Mouse (Mus musculus): ENCODE data around the gene Dmwd.

- TF ChIP-seq CTCF (IDR thresholded peaks at IDR 0.05; ENCODE audit: control insufficient read depth, insufficient read depth, insufficient read length) (no peak), USF1 (IDR thresholded peaks at IDR 0.05; ENCODE audit: low read depth) (no peak)
Observed at GRCm38 (mm10) chr7:19094826-19095750, 19.1 kb downstream of the Dmwd start.

All from C2C12 (cell line).